Mouse (Mus musculus) heart, adult 8-10 months (tissue): ENCODE measurements around the gene Col1a1. TPM values are rescaled to one million over a fixed set of nuclear protein-coding genes. Genes with fewer than 3 reads are reported as not detected.
A peak's percentile ranks its signal among the peaks of the same experiment; 100 is the strongest.

Experiments
- DNase-seq: peaks from one replicate; pipeline ENCODE4 v3.0.0; 2022; ENCODE audit warnings: low spot score
- total RNA-seq, 4 experiments: library from RNA; stranded (reverse); gene quantifications; 2 replicates each; pipeline ENCODE4 v1.2.4; 2022

Col1a1 gene
- total RNA-seq, 4 experiments from 2014 or later, result 23.3 to 50.4 (median 39.8) TPM

- DNase-seq, result no peak
Observed at GRCm38 (mm10) chr11:94994947-94995772, 59.1 kb downstream of the Col1a1 start.

GRCm38 (mm10) chr11:94996101-94996500 lies 60.1 kb downstream of the Col1a1 start:
- DNase-seq, result no peak

GRCm38 (mm10) chr11:94996984-94997383 lies 61.0 kb downstream of the Col1a1 start:
- no peak for DNase-seq

- DNase-seq, result no peak
Observed at GRCm38 (mm10) chr11:94997596-94997995, 61.6 kb downstream of the Col1a1 start.

GRCm38 (mm10) chr11:94998041-94998531 lies 62.1 kb downstream of the Col1a1 start:
- DNase-seq, result no peak

- no peak for DNase-seq
Observed at GRCm38 (mm10) chr11:95000128-95000527, 64.1 kb downstream of the Col1a1 start.

GRCm38 (mm10) chr11:95000548-95000947 lies 64.5 kb downstream of the Col1a1 start:
- peak; percentile 65 for DNase-seq

- DNase-seq, result peak; percentile 73
Observed at GRCm38 (mm10) chr11:95001058-95001457, 65.0 kb downstream of the Col1a1 start.

GRCm38 (mm10) chr11:95001584-95002347 lies 65.7 kb downstream of the Col1a1 start:
- DNase-seq, result no peak

Other genes with a start within 250 kb of the Col1a1 start
- gene Gm11541, start 231.7 kb upstream of the Col1a1 start, total RNA-seq, result not detected
- gene Cdc34b, start 194.4 kb upstream of the Col1a1 start, total RNA-seq, result under 1 TPM; 0.52 to 0.97 (median 0.88) TPM
- not detected for gene Tmem92, start 153.5 kb upstream of the Col1a1 start, total RNA-seq
- not detected for gene Hils1, start 31.4 kb downstream of the Col1a1 start, total RNA-seq
- gene Sgca, start 40.1 kb downstream of the Col1a1 start, total RNA-seq, result 100 to 1,000 TPM; 202 to 221 (median 208) TPM
- 10 to 100 TPM; 43.9 to 47.4 (median 45.6) TPM for gene Ppp1r9b, start 54.8 kb downstream of the Col1a1 start, total RNA-seq
- 1 to 10 TPM in 2 of 4 experiments, under 1 TPM in 2; 0.72 to 1.1 (median 0.96) TPM for gene Samd14, start 73.7 kb downstream of the Col1a1 start, total RNA-seq
- 100 to 1,000 TPM; 469 to 545 (median 504) TPM for gene Pdk2, start 105.1 kb downstream of the Col1a1 start, total RNA-seq
- gene Itga3, start 140.6 kb downstream of the Col1a1 start, total RNA-seq, result 10 to 100 TPM in 1 of 4 experiments, 1 to 10 TPM in 3; 9.1 to 10.3 (median 9.8) TPM
- not detected for gene Dlx3, start 183.9 kb downstream of the Col1a1 start, total RNA-seq
- gene Dlx4, start 210.0 kb downstream of the Col1a1 start, total RNA-seq, result not detected